Mouse (Mus musculus): Measurements from ENCODE around the gene Ulk4. TPM values are rescaled to one million over a fixed set of nuclear protein-coding genes. Genes with fewer than 3 reads are reported as not detected.

Ulk4 gene
- total and polyA plus RNA-seq, 3 experiments = 26.6 to 31.1 TPM; not detected in 1

DNA sequence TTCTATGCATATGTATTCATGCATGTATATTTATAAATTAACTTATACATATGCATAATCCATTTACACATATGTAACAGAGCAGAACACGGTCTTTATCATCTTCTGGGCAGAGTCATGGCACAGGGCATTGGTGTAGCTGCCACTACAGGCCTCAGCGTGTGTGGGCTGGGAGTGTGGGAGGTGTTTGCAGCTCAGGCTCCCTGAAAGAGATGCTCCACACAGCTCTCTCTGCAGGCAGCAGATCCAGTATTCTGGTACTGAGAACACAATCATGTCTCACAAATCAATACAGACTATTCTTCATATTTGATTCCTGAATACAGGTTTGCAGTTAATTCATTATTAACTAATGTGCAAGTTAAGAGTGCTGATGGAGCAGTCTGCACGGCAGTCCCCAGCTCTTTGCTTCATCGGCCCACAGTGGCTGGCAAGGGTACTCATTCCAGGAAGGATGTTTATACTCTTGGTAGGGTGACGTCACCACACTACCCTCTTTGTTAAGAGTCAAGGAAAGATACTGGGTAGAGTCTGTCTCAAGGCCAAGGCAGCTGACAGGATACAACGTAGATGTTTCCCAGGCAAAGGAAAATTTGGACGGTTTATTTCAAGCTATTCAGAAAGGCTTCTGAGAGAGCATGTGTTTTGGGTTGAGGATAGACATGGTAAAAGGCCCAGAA, 276.2 kb downstream of the Ulk4 start:
- H3K27me3 ChIP-seq (ENCODE audit: control insufficient read depth in 1 of 2, insufficient read depth in 2 of 2, low read length in 2 of 2) = no peaks in the 10 kb centered on the region
- no peaks in the 10 kb centered on the region for H3K4me1 ChIP-seq (ENCODE audit: control insufficient read depth in 1 of 2, insufficient read depth in 2 of 2, low read length in 2 of 2)
- H3K27ac ChIP-seq (ENCODE audit: control insufficient read depth, low read depth, low read length) = no peak overlapping the region
- TF ChIP-seq ZMIZ1 (IDR thresholded peaks at IDR 0.05; ENCODE audit: low read depth, low read length) (no peak), MAFK (IDR thresholded peaks at IDR 0.05; ENCODE audit: borderline replicate concordance, low read depth, low read length) (no peak), ELF1 (IDR thresholded peaks at IDR 0.05; ENCODE audit: low read depth, low read length) (no peak), MAX (IDR thresholded peaks at IDR 0.05; ENCODE audit: low read length) (no peak), NELFE (IDR thresholded peaks at IDR 0.05; ENCODE audit: low read depth, low read length) (no peak), ZC3H11A (IDR thresholded peaks at IDR 0.05; ENCODE audit: low read depth, low read length) (no peak), CTCF (IDR thresholded peaks at IDR 0.05 in 2 of 3, conservative IDR thresholded peaks at IDR 0.05 in 1 of 3; ENCODE audit: control insufficient read depth in 1 of 3, insufficient read depth in 1 of 3, low read depth in 2 of 3, low read length in 3 of 3, poor library complexity in 1 of 3, severe bottlenecking in 1 of 3) (no peak), POLR2A (IDR thresholded peaks at IDR 0.05; ENCODE audit: control insufficient read depth in 1 of 2, insufficient read depth in 1 of 2, low read depth in 1 of 2, low read length in 2 of 2, poor library complexity in 1 of 2) (no peak), GABPA (IDR thresholded peaks at IDR 0.05; ENCODE audit: low read depth, low read length) (no peak), MXI1 (IDR thresholded peaks at IDR 0.05; ENCODE audit: low read depth, low read length) (no peak)
- no peaks in the 10 kb centered on the region for H3K36me3 ChIP-seq (ENCODE audit: control insufficient read depth in 1 of 2, insufficient read depth in 2 of 2, low read length in 2 of 2)
- no peaks in the 10 kb centered on the region for H3K9me3 ChIP-seq (replicated peaks; ENCODE audit: insufficient read depth, low read length)
- no peaks in the 10 kb centered on the region for H3K79me2 ChIP-seq (ENCODE audit: control insufficient read depth, insufficient read depth, low read length, poor library complexity)
- DNase-seq (ENCODE audit: low read depth, low spot score) = no peak
- H3K9ac ChIP-seq (ENCODE audit: control insufficient read depth, low read depth, low read length, poor library complexity, severe bottlenecking) = no peak overlapping the region
- H3K4me3 ChIP-seq (ENCODE audit: control insufficient read depth in 1 of 2, insufficient read depth in 1 of 2, low read depth in 2 of 2, low read length in 2 of 2) = no peak overlapping the region

DNA sequence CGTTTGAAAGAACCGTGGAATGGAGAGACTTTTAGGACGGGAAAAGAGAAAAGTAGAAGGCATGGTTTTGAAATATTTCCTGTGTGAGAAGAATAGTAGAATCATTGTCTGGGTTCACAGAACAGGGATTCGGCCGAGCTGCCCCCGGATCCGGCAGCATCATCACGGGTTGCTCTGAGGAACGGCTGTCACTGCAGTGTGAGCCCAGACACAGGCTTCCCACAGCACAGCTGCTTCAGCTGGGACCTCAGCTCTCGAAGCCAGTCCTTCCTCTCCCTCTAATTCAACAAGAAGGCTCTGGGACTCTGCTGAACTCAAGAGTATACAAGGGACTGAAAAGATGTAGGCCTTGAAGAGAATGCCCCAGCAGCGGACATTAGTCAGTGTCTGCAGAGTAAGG, 278.3 kb downstream of the Ulk4 start:
- H3K9ac ChIP-seq (ENCODE audit: control insufficient read depth, low read depth, low read length, poor library complexity, severe bottlenecking) = no peak overlapping the region

DNA sequence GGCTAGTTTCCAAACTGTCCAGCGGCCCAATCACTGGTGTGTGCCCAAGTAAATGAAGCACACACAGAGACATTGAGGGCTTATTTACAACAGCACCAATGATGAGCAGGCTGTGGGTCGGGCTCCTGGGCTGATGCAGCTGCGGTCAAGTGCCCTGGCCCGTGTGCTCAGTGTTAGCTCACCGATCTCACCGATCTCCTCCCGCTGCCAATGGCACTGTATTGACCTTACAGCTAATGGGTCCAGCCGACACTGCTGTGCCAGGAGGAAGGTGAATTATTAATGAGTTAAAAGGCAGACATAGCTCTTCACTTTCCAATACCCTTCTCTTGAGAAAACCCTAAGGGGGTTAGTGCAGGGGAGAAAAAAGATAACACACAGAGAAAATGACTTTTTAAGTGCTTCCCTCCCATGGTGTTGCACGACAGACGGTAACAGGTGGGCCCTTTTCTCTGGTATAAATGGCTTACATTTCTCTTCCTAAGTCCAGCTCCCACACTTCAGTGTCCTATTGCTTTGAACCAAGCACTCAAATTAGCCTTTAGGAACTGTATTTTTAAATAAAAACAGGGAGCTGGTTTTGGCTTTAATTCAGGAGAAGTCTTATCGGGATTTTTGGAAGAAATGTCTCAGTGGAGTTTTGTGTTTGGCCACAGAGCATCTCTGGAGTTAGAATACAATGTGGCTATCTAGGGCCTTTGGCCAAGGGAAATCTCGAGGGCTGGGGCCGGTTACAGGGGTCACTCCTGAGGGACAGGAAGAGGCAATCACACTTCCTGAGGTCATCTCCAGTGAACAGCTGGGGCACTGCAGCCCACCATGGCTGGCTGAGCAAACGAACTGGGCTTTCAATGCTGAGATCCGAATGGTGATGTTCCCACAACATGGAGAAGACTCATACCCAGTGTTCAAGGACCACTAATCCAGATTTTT, 282.5 kb downstream of the Ulk4 start:
- H3K36me3 ChIP-seq (ENCODE audit: control insufficient read depth in 1 of 2, insufficient read depth in 2 of 2, low read length in 2 of 2) = no peaks in the 10 kb centered on the region
- TF ChIP-seq ZC3H11A (IDR thresholded peaks at IDR 0.05; ENCODE audit: low read depth, low read length) = no peak
- no peak for TF ChIP-seq POLR2AphosphoS2 (IDR thresholded peaks at IDR 0.05; ENCODE audit: low read length)
- no peak for TF ChIP-seq HCFC1 (IDR thresholded peaks at IDR 0.05; ENCODE audit: low read depth, low read length)
- no peaks in the 10 kb centered on the region for H3K9me3 ChIP-seq (replicated peaks; ENCODE audit: insufficient read depth, low read length)
- no peaks in the 10 kb centered on the region for H3K79me2 ChIP-seq (ENCODE audit: control insufficient read depth, insufficient read depth, low read length, poor library complexity)
- no peak overlapping the region for H3K9ac ChIP-seq (ENCODE audit: control insufficient read depth, low read depth, low read length, poor library complexity, severe bottlenecking)
- no peaks in the 10 kb centered on the region for H3K27me3 ChIP-seq (ENCODE audit: control insufficient read depth in 1 of 2, insufficient read depth in 2 of 2, low read length in 2 of 2)
- H3K4me3 ChIP-seq (ENCODE audit: control insufficient read depth in 1 of 2, insufficient read depth in 1 of 2, low read depth in 2 of 2, low read length in 2 of 2) = no peak overlapping the region
- DNase-seq (ENCODE audit: low read depth, low spot score) = no peak
- no peaks in the 10 kb centered on the region for H3K4me1 ChIP-seq (ENCODE audit: control insufficient read depth in 1 of 2, insufficient read depth in 2 of 2, low read length in 2 of 2)
- H3K27ac ChIP-seq (ENCODE audit: control insufficient read depth, low read depth, low read length) = no peak overlapping the region

More for the DNA sequence above, 278.3 kb downstream of the Ulk4 start:
- no peaks in the 10 kb centered on the region for H3K27me3 ChIP-seq (ENCODE audit: control insufficient read depth in 1 of 2, insufficient read depth in 2 of 2, low read length in 2 of 2)
- H3K4me3 ChIP-seq (ENCODE audit: control insufficient read depth in 1 of 2, insufficient read depth in 1 of 2, low read depth in 2 of 2, low read length in 2 of 2) = no peak overlapping the region
- no peak overlapping the region for H3K27ac ChIP-seq (ENCODE audit: control insufficient read depth, low read depth, low read length)
- no peaks in the 10 kb centered on the region for H3K36me3 ChIP-seq (ENCODE audit: control insufficient read depth in 1 of 2, insufficient read depth in 2 of 2, low read length in 2 of 2)
- no peak for TF ChIP-seq ELF1 (IDR thresholded peaks at IDR 0.05; ENCODE audit: low read depth, low read length)
- no peak for TF ChIP-seq POLR2AphosphoS5 (IDR thresholded peaks at IDR 0.05; ENCODE audit: borderline replicate concordance, low read depth, low read length)
- no peak for TF ChIP-seq TCF12 (IDR thresholded peaks at IDR 0.05; ENCODE audit: low read depth, low read length)
- TF ChIP-seq MAZ (IDR thresholded peaks at IDR 0.05; ENCODE audit: low read depth, low read length) = no peak
- TF ChIP-seq RCOR1 (IDR thresholded peaks at IDR 0.05; ENCODE audit: low read depth, low read length) = no peak
- no peak for TF ChIP-seq MAFK (IDR thresholded peaks at IDR 0.05; ENCODE audit: borderline replicate concordance, low read depth, low read length)
- H3K9me3 ChIP-seq (replicated peaks; ENCODE audit: insufficient read depth, low read length) = no peaks in the 10 kb centered on the region
- no peaks in the 10 kb centered on the region for H3K79me2 ChIP-seq (ENCODE audit: control insufficient read depth, insufficient read depth, low read length, poor library complexity)
- DNase-seq (ENCODE audit: low read depth, low spot score) = no peak
- H3K4me1 ChIP-seq (ENCODE audit: control insufficient read depth in 1 of 2, insufficient read depth in 2 of 2, low read length in 2 of 2) = no peaks in the 10 kb centered on the region
